8 mouse cellular contexts compared by ENCODE assay signal in genomic region chr4:148955131-148955813, GRCm38 (mm10).
A peak's percentile ranks its signal among the peaks of the same experiment; 100 is the strongest.
DNase-seq lines count a peak whose midpoint lies in the region; ATAC-seq lines count a peak whose summit lies in the region.

No protein-coding gene starts in this region.

- H3K4me3 ChIP-seq in intestine, embryonic 16.5 days (ENCODE audit: low read length), result no peak overlapping the region

- H3K4me2 ChIP-seq in intestine, embryonic 16.5 days (ENCODE audit: low read depth, low read length), result no peak overlapping the region

- WGBS in intestine, embryonic 16.5 days, result 82% methylated on average over 14 of the region's 14 CpGs

- peaks cover 22% of the 10 kb centered on the region for H3K27me3 ChIP-seq in intestine, embryonic 16.5 days (replicated peaks; ENCODE audit: control insufficient read depth, insufficient read depth, low read length)

- H3K36me3 ChIP-seq in intestine, embryonic 16.5 days (ENCODE audit: control insufficient read depth, insufficient read depth, low read length), result no peaks in the 10 kb centered on the region

- peaks cover 28% of the 10 kb centered on the region for H3K4me1 ChIP-seq in intestine, embryonic 16.5 days (ENCODE audit: control insufficient read depth, insufficient read depth, low read length)

- H3K9ac ChIP-seq in intestine, embryonic 16.5 days (ENCODE audit: low read depth, low read length), result no peak overlapping the region; the same call in 1 of the 2 replicates

- peak; percentile 37 for DNase-seq in cerebellum, adult 11 months
- peak; percentile 82 for DNase-seq in gastrocnemius, adult 18-20 months (ENCODE audit: low spot score)
- peak; percentile 2 for DNase-seq in retina, embryonic 14.5 days (ENCODE audit: low spot score)
- no peak for DNase-seq in yolk sac, embryonic 10.5 days (ENCODE audit: low spot score)
- no peak for DNase-seq in urinary bladder, postnatal 10 days (ENCODE audit: low spot score)
- no peak for DNase-seq in thymus, postnatal 0 days (ENCODE audit: low spot score)

- ATAC-seq in cerebellum, adult (ENCODE audit: insufficient number of reproducible peaks, low FRiP score, low TSS enrichment), result no peak
- 0 out of 2 replicates have a peak, but pooled peaks have one; percentile 9 for ATAC-seq in intestine, embryonic 16.5 days

- H3K9me3 ChIP-seq in intestine, embryonic 16.5 days (ENCODE audit: control insufficient read depth, low read length), result no peaks in the 10 kb centered on the region

- no peak overlapping the region; the same call in 1 of the 2 replicates for H3K27ac ChIP-seq in intestine, embryonic 16.5 days (ENCODE audit: low read length)

Comparison
In these comparisons a context has a peak if more than half of its experiments do, and no peak if none do; other contexts are left out.
1. DNase-seq: peak in cerebellum, adult 11 months (single experiment), gastrocnemius, adult 18-20 months (single experiment) and retina, embryonic 14.5 days (single experiment); none in yolk sac, embryonic 10.5 days (single experiment), urinary bladder, postnatal 10 days (single experiment) and thymus, postnatal 0 days (single experiment).